Mouse (Mus musculus): Measurements from ENCODE around the gene Gm20498.
A peak's percentile ranks its signal among the peaks of the same experiment; 100 is the strongest.

Gm20498 gene

GRCm38 (mm10) chr12:81332875-81333421, 199.8 kb downstream of the Gm20498 start, which contains the start of gene Slc8a3:
Gene Slc8a3, minus strand, starts transcription at chr12:81333180.
- peak; percentile 59 for DNase-seq (ENCODE audit: low spot score)

- peak; percentile 65 for DNase-seq (ENCODE audit: low spot score)
These were observed 200.5 kb downstream of the Gm20498 start for GRCm38 (mm10) chr12:81331937-81332874.

GRCm38 (mm10) chr12:81331046-81331638, 201.6 kb downstream of the Gm20498 start:
- no peak for DNase-seq (ENCODE audit: low spot score)

- no peak for DNase-seq (ENCODE audit: low spot score)
These were observed 207.7 kb downstream of the Gm20498 start for GRCm38 (mm10) chr12:81324991-81325390.

- peak; percentile 35 for DNase-seq (ENCODE audit: low spot score)
These were observed 208.6 kb downstream of the Gm20498 start for GRCm38 (mm10) chr12:81324116-81324515.

GRCm38 (mm10) chr12:81321021-81321420, 211.7 kb downstream of the Gm20498 start:
- DNase-seq (ENCODE audit: low spot score) = no peak

GRCm38 (mm10) chr12:81317811-81318210, 214.9 kb downstream of the Gm20498 start:
- no peak for DNase-seq (ENCODE audit: low spot score)

- DNase-seq (ENCODE audit: low spot score) = peak; percentile 9
These were observed 216.8 kb downstream of the Gm20498 start for GRCm38 (mm10) chr12:81315953-81316352.
